Mouse (Mus musculus) liver, adult 2 months (tissue): ENCODE results near the gene Ackr2.

Source experiments
- CTCF ChIP-seq: fragments of 200-500 bp; IDR thresholded peaks from 2 replicates; pipeline ENCODE4 v1.5.1; 2011; ENCODE audit warnings: low read depth, low read length, control low read depth
- POLR2A ChIP-seq: fragments of 200-500 bp; IDR thresholded peaks from 2 replicates; pipeline ENCODE4 v1.6.1; 2011; ENCODE audit warnings: low read length, control low read depth; ENCODE audit not compliant: insufficient read depth; ENCODE audit errors: extremely low read depth

DNA sequence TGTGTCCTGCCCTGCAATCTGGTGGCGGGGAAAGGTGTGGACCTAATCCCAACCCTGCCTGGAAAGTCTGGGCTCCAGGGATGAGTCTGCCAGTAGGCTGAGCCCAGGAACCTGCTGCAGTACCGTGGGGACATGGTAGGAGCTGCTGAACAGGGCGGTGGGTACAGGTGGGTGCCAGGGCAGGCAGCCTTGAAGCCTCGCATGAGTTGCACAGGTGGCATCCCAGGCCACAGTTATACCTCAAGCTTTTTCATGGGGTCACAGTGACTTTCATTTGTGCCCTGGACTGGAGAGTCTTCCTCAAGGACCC, 52.9 kb downstream of the Ackr2 start:
- TF ChIP-seq CTCF (no peak), POLR2A (no peak)
